Mouse (Mus musculus) midbrain, embryonic 12.5 days (tissue): Measurements from ENCODE around the gene Zfp119a. TPM values are rescaled to one million over a fixed set of nuclear protein-coding genes. Genes with fewer than 3 reads are reported as not detected.
"Not testable (repeated sequence)": the region's sequence is repeated elsewhere in the genome, so short reads cannot be mapped to it uniquely, and the experiment has no call there.

Source experiments
- ATAC-seq: fragments of 200-750 bp; cut with Nextera tagmentation; 2 replicates; pipeline ENCODE4 v1.8.0; 2017; ENCODE audit warnings: low read depth, moderate TSS enrichment, moderate library complexity; ENCODE audit not compliant: low FRiP score
- H3K27ac ChIP-seq: fragments of 300-500 bp; sonication (generic); replicated peaks from 2 replicates; pipeline ENCODE4 v1.5.1; 2016; ENCODE audit warnings: mild to moderate bottlenecking
- H3K27me3 ChIP-seq: fragments of 300-500 bp; sonication (generic); 2 replicates; pipeline ENCODE4 v1.6.1; 2016; ENCODE audit warnings: mild to moderate bottlenecking
- H3K36me3 ChIP-seq: fragments of 300-500 bp; sonication (generic); 2 replicates; pipeline ENCODE4 v1.6.1; 2016
- H3K4me1 ChIP-seq: fragments of 300-500 bp; sonication (generic); 2 replicates; pipeline ENCODE4 v1.6.1; 2016
- H3K4me2 ChIP-seq: fragments of 300-500 bp; sonication (generic); replicated peaks from 2 replicates; pipeline ENCODE4 v1.6.1; 2016; ENCODE audit warnings: mild to moderate bottlenecking, moderate library complexity
- H3K4me3 ChIP-seq: fragments of 300-500 bp; sonication (generic); 2 replicates; pipeline ENCODE4 v1.5.1; 2016; ENCODE audit warnings: mild to moderate bottlenecking
- H3K9ac ChIP-seq: fragments of 300-500 bp; sonication (generic); replicated peaks from 2 replicates; pipeline ENCODE4 v1.6.1; 2016; ENCODE audit warnings: mild to moderate bottlenecking, moderate library complexity
- H3K9me3 ChIP-seq: fragments of 300-500 bp; sonication (generic); 2 replicates; pipeline ENCODE4 v1.6.1; 2016; ENCODE audit warnings: mild to moderate bottlenecking
- WGBS: fragments of 180-500 bp; shearing (Covaris S2); methylation state at CpG from one replicate; pipeline ENCODE4 v1.1.7; 2016; 5-methylcytosine and 5-hydroxymethylcytosine counted together
- polyA plus RNA-seq: library from polyadenylated mRNA; unstranded; fragments of >200 nt; fragmentation: Nextera tagmentation; extraction: Ambion mirVana; gene quantifications from 2 replicates; pipeline ENCODE4 v1.2.1, GENCODE M21; 2016

The Zfp119a gene
- 12.6 and 13.3 TPM in 2 replicates for polyA plus RNA-seq

- H3K4me2 ChIP-seq, result peak within 1 kb of the TSS; percentile 58
- peak within 1 kb of the TSS; percentile 46 for H3K4me3 ChIP-seq
- H3K4me1 ChIP-seq, H3K27me3 ChIP-seq, H3K36me3 ChIP-seq, H3K9me3 ChIP-seq: not testable (repeated sequence)
- peak within 1 kb of the TSS; percentile 79 for H3K27ac ChIP-seq
- H3K9ac ChIP-seq, result peak within 1 kb of the TSS; percentile 55
- WGBS, result 0% methylated on average over 42 of the region's 53 CpGs
- peak; percentile 99 for ATAC-seq
These were observed at the start of gene Zfp119a for GRCm38 (mm10) chr17:55878636-55879369. Gene Zfp119a (minus strand): TSS chr17:55878930.

GRCm38 (mm10) chr17:55906669-55907068 is 27.9 kb upstream of the Zfp119a start:
- Histone ChIP-seq H3K27ac (no peak overlapping the region), H3K9me3 (no peaks in the 10 kb centered on the region), H3K36me3 (no peaks in the 10 kb centered on the region), H3K27me3 (no peaks in the 10 kb centered on the region; the same call in 1 of the 2 replicates), H3K4me2 (no peak overlapping the region), H3K4me3 (no peak overlapping the region), H3K4me1 (no peaks in the 10 kb centered on the region), H3K9ac (no peak overlapping the region)
- ATAC-seq, result no peak

GRCm38 (mm10) chr17:55904131-55904530 is 25.4 kb upstream of the Zfp119a start:
- Histone ChIP-seq H3K9ac (no peak overlapping the region), H3K4me1 (no peaks in the 10 kb centered on the region), H3K27me3 (no peaks in the 10 kb centered on the region; the same call in 1 of the 2 replicates), H3K4me2 (no peak overlapping the region), H3K9me3 (no peaks in the 10 kb centered on the region), H3K4me3 (no peak overlapping the region), H3K36me3 (no peaks in the 10 kb centered on the region), H3K27ac (no peak overlapping the region)
- ATAC-seq, result no peak
- 77% methylated on average over 6 of the region's 6 CpGs for WGBS

GRCm38 (mm10) chr17:55903687-55904086 is 25.0 kb upstream of the Zfp119a start:
- Histone ChIP-seq H3K27me3 (no peaks in the 10 kb centered on the region; the same call in 1 of the 2 replicates), H3K4me3 (no peak overlapping the region), H3K9ac (no peak overlapping the region), H3K27ac (no peak overlapping the region), H3K36me3 (no peaks in the 10 kb centered on the region), H3K4me1 (no peaks in the 10 kb centered on the region), H3K9me3 (no peaks in the 10 kb centered on the region), H3K4me2 (no peak overlapping the region)
- 91% methylated on average over 1 of the region's 1 CpGs for WGBS
- no peak for ATAC-seq

- no peaks in the 10 kb centered on the region; the same call in 1 of the 2 replicates for H3K27me3 ChIP-seq
- WGBS, result 74% methylated on average over 2 of the region's 2 CpGs
- no peaks in the 10 kb centered on the region for H3K4me1 ChIP-seq
- H3K4me3 ChIP-seq, result no peak overlapping the region
- H3K9me3 ChIP-seq, result peaks cover 5% of the 10 kb centered on the region
- H3K27ac ChIP-seq, result no peak overlapping the region
- no peak overlapping the region for H3K4me2 ChIP-seq
- no peak overlapping the region for H3K9ac ChIP-seq
- H3K36me3 ChIP-seq, result peaks cover 5% of the 10 kb centered on the region
- ATAC-seq, result no peak
These were observed 24.4 kb upstream of the Zfp119a start for GRCm38 (mm10) chr17:55903087-55903486.

GRCm38 (mm10) chr17:55892406-55892955 is 13.8 kb upstream of the Zfp119a start:
- not testable (repeated sequence) for H3K9me3 ChIP-seq, H3K27me3 ChIP-seq, H3K4me1 ChIP-seq, ATAC-seq
- H3K9ac ChIP-seq, result peak overlapping the region; percentile 44
- peaks cover 13% of the 10 kb centered on the region for H3K36me3 ChIP-seq
- WGBS, result 21% methylated on average over 6 of the region's 8 CpGs
- 0 out of 2 replicates have a peak overlapping the region, but pooled peaks have one; percentile 49 for H3K27ac ChIP-seq
- H3K4me2 ChIP-seq, result peak overlapping the region; percentile 53
- peak overlapping the region; percentile 47 for H3K4me3 ChIP-seq

- Histone ChIP-seq H3K9ac (no peak overlapping the region), H3K9me3 (no peaks in the 10 kb centered on the region), H3K27me3 (peaks cover 7% of the 10 kb centered on the region; the same call in 1 of the 2 replicates), H3K27ac (no peak overlapping the region), H3K4me2 (no peak overlapping the region), H3K36me3 (no peaks in the 10 kb centered on the region), H3K4me3 (no peak overlapping the region), H3K4me1 (no peaks in the 10 kb centered on the region)
- ATAC-seq, result no peak
- WGBS, result 61% methylated on average over 2 of the region's 2 CpGs
These were observed 6.2 kb upstream of the Zfp119a start for GRCm38 (mm10) chr17:55884912-55885311.

- WGBS, result 63% methylated on average over 2 of the region's 2 CpGs
- ATAC-seq, result no peak
- no peak overlapping the region for H3K4me2 ChIP-seq
- peaks cover 7% of the 10 kb centered on the region; the same call in 1 of the 2 replicates for H3K27me3 ChIP-seq
- no peak overlapping the region for H3K27ac ChIP-seq
- no peak overlapping the region for H3K4me3 ChIP-seq
- no peak overlapping the region for H3K9ac ChIP-seq
- no peaks in the 10 kb centered on the region for H3K9me3 ChIP-seq
- H3K36me3 ChIP-seq, result no peaks in the 10 kb centered on the region
- 0 out of 2 replicates have a peak, but pooled peaks cover 4% of the 10 kb centered on the region for H3K4me1 ChIP-seq
These were observed 4.9 kb upstream of the Zfp119a start for GRCm38 (mm10) chr17:55883631-55884030.

- peak overlapping the region; percentile 29 for H3K9ac ChIP-seq
- not testable (repeated sequence) for H3K27ac ChIP-seq, ATAC-seq, H3K27me3 ChIP-seq, H3K9me3 ChIP-seq, H3K4me1 ChIP-seq, H3K36me3 ChIP-seq
- 3% methylated on average over 6 of the region's 8 CpGs for WGBS
- peak overlapping the region; percentile 58 for H3K4me2 ChIP-seq
- peak overlapping the region; percentile 46 for H3K4me3 ChIP-seq
These were observed 471 bp downstream of the Zfp119a start for GRCm38 (mm10) chr17:55878282-55878635.

- Histone ChIP-seq H3K9ac (no peak overlapping the region), H3K4me3 (no peak overlapping the region)
- 96% methylated on average over 4 of the region's 4 CpGs for WGBS
These were observed 1.5 kb downstream of the Zfp119a start for GRCm38 (mm10) chr17:55877184-55877583.

GRCm38 (mm10) chr17:55843067-55843466 is 35.7 kb downstream of the Zfp119a start:
- Histone ChIP-seq H3K9ac (no peak overlapping the region), H3K4me3 (no peak overlapping the region), H3K9me3 (0 out of 2 replicates have a peak, but pooled peaks cover 2% of the 10 kb centered on the region), H3K36me3 (no peaks in the 10 kb centered on the region), H3K4me1 (no peaks in the 10 kb centered on the region), H3K27me3 (no peaks in the 10 kb centered on the region), H3K4me2 (no peak overlapping the region), H3K27ac (no peak overlapping the region)
- 91% methylated on average over 4 of the region's 4 CpGs for WGBS
- ATAC-seq, result no peak

More at GRCm38 (mm10) chr17:55877184-55877583, 1.5 kb downstream of the Zfp119a start:
- no peak for ATAC-seq
- Histone ChIP-seq H3K4me1 (0 out of 2 replicates have a peak, but pooled peaks cover 8% of the 10 kb centered on the region), H3K36me3 (no peaks in the 10 kb centered on the region), H3K27me3 (no peaks in the 10 kb centered on the region), H3K9me3 (no peaks in the 10 kb centered on the region), H3K4me2 (no peak overlapping the region), H3K27ac (no peak overlapping the region)

GRCm38 (mm10) chr17:55821566-55821965 is 57.2 kb downstream of the Zfp119a start:
- Histone ChIP-seq H3K9me3 (no peaks in the 10 kb centered on the region), H3K4me1 (no peaks in the 10 kb centered on the region), H3K4me3 (no peak overlapping the region), H3K27ac (no peak overlapping the region), H3K27me3 (no peaks in the 10 kb centered on the region), H3K4me2 (no peak overlapping the region), H3K9ac (no peak overlapping the region), H3K36me3 (no peaks in the 10 kb centered on the region)
- WGBS, result 72% methylated on average over 1 of the region's 1 CpGs
- ATAC-seq, result no peak
